Mouse (Mus musculus) cerebellum, adult 18-20 months (tissue): Measurements from ENCODE around the gene Socs4.
"Not testable (repeated sequence)": the region's sequence is repeated elsewhere in the genome, so short reads cannot be mapped to it uniquely, and the experiment has no call there.

Source experiments
- DNase-seq, 2 experiments: peaks; one replicate each; pipeline ENCODE4 v3.0.0; 2021

Gene Socs4

GRCm38 (mm10) chr14:47291772-47292171, 15.0 kb downstream of the Socs4 start:
- DNase-seq = no peak

- DNase-seq = no peak
Measured at GRCm38 (mm10) chr14:47294136-47294535, 17.4 kb downstream of the Socs4 start.

- no peak for DNase-seq
Measured at GRCm38 (mm10) chr14:47296232-47296631, 19.5 kb downstream of the Socs4 start.

- peak; percentile 88 to 95 for DNase-seq
Measured at GRCm38 (mm10) chr14:47297785-47298407, 21.2 kb downstream of the Socs4 start, which contains the start of gene Mapk1ip1l. Gene Mapk1ip1l (plus strand): TSS chr14:47298266.

GRCm38 (mm10) chr14:47298408-47298792, 21.7 kb downstream of the Socs4 start:
- no peak for DNase-seq

- DNase-seq = no peak
Measured at GRCm38 (mm10) chr14:47298819-47299261, 22.1 kb downstream of the Socs4 start.

GRCm38 (mm10) chr14:47302885-47303680, 26.4 kb downstream of the Socs4 start:
- no peak for DNase-seq

GRCm38 (mm10) chr14:47304814-47305405, 28.2 kb downstream of the Socs4 start:
- no peak for DNase-seq

- no peak for DNase-seq
Measured at GRCm38 (mm10) chr14:47305933-47306332, 29.2 kb downstream of the Socs4 start.

- DNase-seq = no peak
Measured at GRCm38 (mm10) chr14:47307669-47308068, 30.9 kb downstream of the Socs4 start.

- DNase-seq = no peak
Measured at GRCm38 (mm10) chr14:47309061-47309460, 32.3 kb downstream of the Socs4 start.

GRCm38 (mm10) chr14:47310342-47311181, 33.8 kb downstream of the Socs4 start:
- DNase-seq = peak; percentile 88 to 89

GRCm38 (mm10) chr14:47319362-47319761, 42.6 kb downstream of the Socs4 start:
- no peak for DNase-seq

- DNase-seq = not testable (repeated sequence)
Measured at GRCm38 (mm10) chr14:47321581-47321980, 44.9 kb downstream of the Socs4 start.

GRCm38 (mm10) chr14:47325965-47326761, 49.4 kb downstream of the Socs4 start:
- DNase-seq = no peak

GRCm38 (mm10) chr14:47327347-47327746, 50.6 kb downstream of the Socs4 start:
- DNase-seq = no peak

- no peak for DNase-seq
Measured at GRCm38 (mm10) chr14:47331920-47332319, 55.2 kb downstream of the Socs4 start.

- peak; percentile 39 to 55 for DNase-seq
Measured at GRCm38 (mm10) chr14:47334819-47335218, 58.1 kb downstream of the Socs4 start.

GRCm38 (mm10) chr14:47335300-47335699, 58.6 kb downstream of the Socs4 start:
- no peak for DNase-seq

- DNase-seq = no peak
Measured at GRCm38 (mm10) chr14:47340231-47340925, 63.6 kb downstream of the Socs4 start.

- no peak for DNase-seq
Measured at GRCm38 (mm10) chr14:47341811-47342291, 65.1 kb downstream of the Socs4 start.
